Mouse (Mus musculus) ES-Bruce4 (cell line): ENCODE measurements around the gene Mllt6.

Experiments used
- CTCF ChIP-seq: IDR thresholded peaks from one replicate; pipeline ENCODE4 v1.8.1; 2011; ENCODE audit warnings: low read depth, low read length
- EP300 ChIP-seq: IDR thresholded peaks from 2 replicates; pipeline ENCODE4 v1.6.1; 2011; ENCODE audit warnings: low read depth, low read length; ENCODE audit not compliant: insufficient read depth
- POLR2A ChIP-seq: IDR thresholded peaks from one replicate; pipeline ENCODE4 v1.8.1; 2011; ENCODE audit warnings: low read length; ENCODE audit not compliant: insufficient read depth

- TF ChIP-seq CTCF (no peak), POLR2A (no peak), EP300 (no peak)
These were observed 65.1 kb downstream of the Mllt6 start for GRCm38 (mm10) chr11:97728311-97728710.
